Mouse (Mus musculus): ENCODE measurements at regions not wholly inside any gene's neighbourhood (a gene's known extent, or its start where the extent isn't known, plus 50 kb on each side); places are given as distances from the start of the nearest gene placed in this dataset.

GRCm38 (mm10) chr6:140191341-140191740 is 150.1 kb upstream of the Plcz1 start:
- no peak for TF ChIP-seq CTCF (IDR thresholded peaks at IDR 0.05; ENCODE audit: insufficient read depth, low read depth, low read length)
- no peak for TF ChIP-seq POLR2A (IDR thresholded peaks at IDR 0.05; ENCODE audit: insufficient read depth, low read depth, low read length)
